Mouse (Mus musculus): ENCODE measurements around the gene Gins1.

Gins1 gene

GRCm38 (mm10) chr2:150955859-150956258, 50.7 kb downstream of the Gins1 start:
- DNase-seq (ENCODE audit: low read depth, low spot score): no peak

- peak; percentile 60 for DNase-seq (ENCODE audit: low read depth, low spot score)
Measured at GRCm38 (mm10) chr2:150959521-150959920, 54.3 kb downstream of the Gins1 start.

GRCm38 (mm10) chr2:150963246-150963645, 58.0 kb downstream of the Gins1 start:
- no peak for DNase-seq (ENCODE audit: low read depth, low spot score)

- DNase-seq (ENCODE audit: low read depth, low spot score): no peak
Measured at GRCm38 (mm10) chr2:150964641-150965040, 59.4 kb downstream of the Gins1 start.

GRCm38 (mm10) chr2:150965951-150966350, 60.8 kb downstream of the Gins1 start:
- DNase-seq (ENCODE audit: low read depth, low spot score): no peak

- DNase-seq (ENCODE audit: low read depth, low spot score): no peak
Measured at GRCm38 (mm10) chr2:150967491-150967890, 62.3 kb downstream of the Gins1 start.

GRCm38 (mm10) chr2:150969231-150969630, 64.0 kb downstream of the Gins1 start:
- DNase-seq (ENCODE audit: low read depth, low spot score): no peak

GRCm38 (mm10) chr2:150971856-150972255, 66.7 kb downstream of the Gins1 start:
- no peak for DNase-seq (ENCODE audit: low read depth, low spot score)

GRCm38 (mm10) chr2:150972681-150973080, 67.5 kb downstream of the Gins1 start:
- no peak for DNase-seq (ENCODE audit: low read depth, low spot score)

- no peak for DNase-seq (ENCODE audit: low read depth, low spot score)
Measured at GRCm38 (mm10) chr2:150973401-150974115, 68.4 kb downstream of the Gins1 start.

- DNase-seq (ENCODE audit: low read depth, low spot score): no peak
Measured at GRCm38 (mm10) chr2:150976871-150977270, 71.7 kb downstream of the Gins1 start.

- no peak for DNase-seq (ENCODE audit: low read depth, low spot score)
Measured at GRCm38 (mm10) chr2:150977676-150978075, 72.5 kb downstream of the Gins1 start.

- no peak for DNase-seq (ENCODE audit: low read depth, low spot score)
Measured at GRCm38 (mm10) chr2:150978791-150979190, 73.6 kb downstream of the Gins1 start.

GRCm38 (mm10) chr2:150979861-150980620, 74.8 kb downstream of the Gins1 start:
- DNase-seq (ENCODE audit: low read depth, low spot score): no peak

All from 3T3-L1 (cell line).